Mouse (Mus musculus) ZHBTc4 (cell line): ENCODE measurements at regions not wholly inside any gene's neighbourhood (a gene's known extent, or its start where the extent isn't known, plus 50 kb on each side); places are given as distances from the start of the nearest gene placed in this dataset.

ENCODE experiments used
- DNase-seq: peaks from one replicate; pipeline ENCODE4 v3.0.0-alpha.2; 2011; ENCODE audit warnings: low read depth, low spot score

- no peak for DNase-seq
Measured at GRCm38 (mm10) chr16:50709727-50710126, 118.8 kb upstream of the Ccdc54 start.

GRCm38 (mm10) chr16:50707906-50708305 lies 117.0 kb upstream of the Ccdc54 start:
- no peak for DNase-seq

DNA sequence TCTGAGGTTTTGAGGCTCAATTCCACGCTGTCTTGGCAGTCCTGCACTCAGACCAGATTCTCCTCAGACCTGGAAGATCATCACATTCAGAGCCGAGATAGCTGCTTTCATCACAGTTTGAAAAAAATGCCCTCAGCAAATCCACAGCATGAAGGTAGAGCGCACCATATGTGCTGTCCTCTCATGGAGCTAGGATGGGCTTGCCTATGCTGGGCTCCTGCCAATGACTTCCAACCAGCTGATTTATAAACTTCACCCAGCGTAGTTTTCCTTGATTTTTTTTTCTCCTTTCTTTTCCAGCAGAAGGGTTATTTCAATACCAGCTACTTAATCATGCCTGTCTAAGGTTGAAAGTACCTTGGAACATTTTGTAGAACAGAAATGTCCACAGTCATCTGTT lies 115.0 kb upstream of the Ccdc54 start:
- no peak for DNase-seq

DNA sequence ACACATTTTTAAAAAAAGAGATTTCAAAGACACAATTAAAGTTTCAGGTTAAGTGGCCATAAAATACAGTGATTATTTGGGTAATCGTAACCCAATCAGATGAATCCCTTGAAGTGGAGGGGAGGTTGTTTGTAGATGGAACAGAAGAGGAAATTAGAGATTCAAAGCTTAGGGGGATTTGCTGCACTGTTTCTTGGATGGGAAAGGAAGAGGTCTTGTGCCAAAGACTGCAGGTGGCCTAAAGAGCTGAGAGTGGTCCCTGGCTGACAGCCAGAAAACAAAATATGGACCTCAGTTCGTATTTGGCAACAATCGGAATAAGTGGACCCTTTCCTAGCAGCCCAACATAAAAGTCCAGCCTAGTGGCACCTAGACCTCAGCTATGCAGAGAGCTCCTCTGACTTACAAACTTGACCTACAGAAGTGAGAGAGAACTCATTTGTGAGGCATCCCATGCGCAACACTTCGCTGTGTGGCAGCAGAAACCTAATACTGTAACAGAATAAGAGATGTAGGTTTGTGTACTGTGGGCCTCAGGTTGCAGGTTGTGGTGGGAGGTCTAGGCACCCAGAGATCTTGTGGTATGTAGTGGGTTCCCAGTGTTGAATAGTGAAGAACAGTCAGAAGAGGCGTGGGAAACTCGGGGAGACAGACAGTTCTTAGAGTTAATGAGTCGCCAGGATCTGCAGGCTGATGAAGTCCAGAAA lies 110.0 kb upstream of the Ccdc54 start:
- DNase-seq = no peak

DNA sequence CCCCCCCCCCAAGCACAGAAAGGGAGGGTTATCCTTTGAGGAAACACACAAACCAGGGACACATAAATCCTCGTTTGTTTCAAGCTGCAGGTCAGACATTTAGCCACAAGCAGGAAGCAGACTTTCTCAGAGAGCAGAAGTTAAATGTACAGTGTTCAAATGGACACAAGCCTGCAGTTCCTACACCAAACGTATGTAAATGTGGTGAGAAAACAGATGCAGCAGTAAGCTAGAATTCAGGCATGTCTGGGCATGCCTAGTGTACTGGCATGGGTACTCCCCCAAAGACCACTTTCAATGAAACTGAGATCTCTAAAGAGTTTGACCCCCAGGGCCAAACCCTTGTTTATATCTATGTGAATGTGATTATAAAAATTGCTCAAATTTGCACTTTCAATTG lies 109.2 kb upstream of the Ccdc54 start:
- peak; percentile 72 for DNase-seq

DNA sequence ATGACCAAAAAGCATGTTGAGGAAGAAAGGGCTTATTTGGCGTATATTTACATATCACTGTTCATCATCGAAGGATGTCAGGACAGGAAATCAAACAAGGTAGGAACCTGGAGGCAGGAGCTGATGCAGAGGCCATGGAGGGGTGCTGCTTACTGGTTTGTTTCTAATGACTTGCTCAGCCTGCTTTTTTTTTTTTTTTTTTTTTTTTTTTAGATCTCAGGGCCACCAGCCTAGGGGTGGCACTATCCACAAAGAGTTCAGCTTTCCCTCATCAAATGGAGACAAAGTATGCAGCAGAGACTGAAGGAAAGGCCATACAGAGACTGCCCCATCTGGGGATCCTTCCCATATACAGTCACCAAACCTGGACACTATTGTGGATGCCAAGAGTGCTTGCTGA lies 106.8 kb upstream of the Ccdc54 start:
- no peak for DNase-seq

- no peak for DNase-seq
Measured at GRCm38 (mm10) chr16:50696052-50696451, 105.1 kb upstream of the Ccdc54 start.

DNA sequence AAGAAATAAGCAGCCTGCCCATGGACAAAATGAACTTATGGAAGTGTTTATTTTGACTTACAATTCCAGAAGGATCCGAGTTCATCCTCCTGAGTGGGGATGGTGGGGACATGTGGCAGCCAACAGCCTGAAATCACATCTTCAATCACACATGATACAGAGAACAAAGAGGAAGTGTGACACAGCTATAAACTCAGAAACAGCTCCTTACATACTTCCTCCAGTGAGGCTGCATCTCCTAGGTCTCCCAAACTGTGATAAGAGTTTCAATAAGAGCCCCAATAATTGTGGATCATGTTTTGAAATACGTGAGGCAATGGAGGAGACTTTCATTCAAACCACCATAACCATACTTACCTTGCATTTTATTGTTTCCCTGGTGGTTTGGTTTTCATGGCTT lies 103.1 kb upstream of the Ccdc54 start:
- DNase-seq = no peak

GRCm38 (mm10) chr16:50690818-50691217 lies 99.9 kb upstream of the Ccdc54 start:
- no peak for DNase-seq

- no peak for DNase-seq
Measured at GRCm38 (mm10) chr16:50689525-50689924, 98.6 kb upstream of the Ccdc54 start.

DNA sequence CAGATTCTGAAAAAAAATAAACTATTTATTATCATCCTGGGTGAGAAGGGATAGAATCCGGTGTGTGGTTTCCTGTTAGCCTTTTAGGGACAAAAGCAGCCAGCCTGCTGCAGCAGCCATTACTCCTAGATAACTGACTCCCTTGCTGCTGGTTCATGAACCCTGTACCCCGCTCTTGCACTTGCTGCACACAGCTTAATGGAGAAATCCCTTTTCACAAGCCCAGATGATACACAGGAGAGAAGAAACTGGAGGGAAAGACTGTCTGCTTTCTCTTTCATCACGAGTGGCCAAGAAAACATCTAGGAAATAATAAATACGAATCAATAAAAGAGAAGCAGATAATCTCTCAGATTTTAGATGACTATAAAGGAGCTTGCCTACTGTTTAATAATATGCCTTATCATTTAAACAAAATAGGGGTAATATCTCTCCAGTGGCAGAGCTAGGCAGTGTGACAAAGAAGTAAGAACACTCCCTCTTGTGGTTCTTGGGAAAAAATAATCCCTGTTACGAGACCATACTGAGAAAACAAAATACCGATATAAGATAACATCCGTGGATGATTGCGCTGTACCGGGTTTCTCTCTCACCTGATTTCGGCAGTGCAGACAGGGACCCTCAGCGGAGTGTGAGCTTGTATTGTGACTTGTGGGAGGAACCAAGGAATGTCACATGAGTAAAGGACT lies 98.0 kb upstream of the Ccdc54 start:
- no peak for DNase-seq

DNA sequence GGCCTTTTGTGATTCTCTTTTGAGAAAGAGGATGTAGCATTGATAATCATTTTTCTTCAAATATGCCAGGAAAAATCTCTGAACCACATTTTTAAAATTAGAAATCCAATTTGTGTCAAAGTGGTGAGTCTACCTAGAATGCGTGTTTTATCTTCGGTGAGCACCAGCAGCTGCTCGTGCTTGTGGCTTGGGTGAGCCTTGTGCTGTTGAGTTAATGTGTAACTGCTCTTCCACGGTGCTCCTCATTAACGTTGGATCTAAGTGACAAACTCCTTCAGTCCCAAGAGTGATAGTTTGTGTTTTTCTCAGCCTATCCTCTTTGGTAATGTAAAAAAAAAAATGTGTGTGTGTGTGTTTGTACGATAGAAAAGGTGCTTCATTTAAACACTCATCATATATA lies 88.7 kb upstream of the Ccdc54 start:
- no peak for DNase-seq

GRCm38 (mm10) chr16:50673339-50673738 lies 82.4 kb upstream of the Ccdc54 start:
- no peak for DNase-seq

GRCm38 (mm10) chr16:50672713-50673112 lies 81.8 kb upstream of the Ccdc54 start:
- no peak for DNase-seq

GRCm38 (mm10) chr16:50671170-50671569 lies 80.2 kb upstream of the Ccdc54 start:
- no peak for DNase-seq

DNA sequence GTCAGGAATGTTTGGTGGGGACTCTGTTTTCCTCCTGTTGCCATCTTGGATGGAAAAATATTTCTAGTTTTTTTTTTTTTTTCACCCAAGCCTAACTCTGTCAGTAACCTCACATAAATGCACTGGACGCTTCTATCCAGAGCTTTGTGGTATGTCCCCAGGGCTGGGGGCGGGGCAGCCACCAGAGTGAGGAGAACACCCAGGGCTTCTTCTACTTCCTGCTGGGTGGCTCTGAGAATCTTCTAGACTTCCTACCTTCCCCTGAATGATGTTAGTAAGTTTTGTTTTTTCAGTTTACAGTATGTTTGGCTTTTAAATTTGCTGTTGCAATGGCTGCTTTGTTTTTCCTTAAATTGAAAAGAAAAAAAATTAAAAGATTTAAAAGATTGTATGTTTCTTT lies 73.3 kb upstream of the Ccdc54 start:
- DNase-seq = no peak
